Mouse (Mus musculus) lung, postnatal 0 days (tissue): ENCODE data around the gene Lyrm1. TPM values are rescaled to one million over a fixed set of nuclear protein-coding genes. Genes with fewer than 3 reads are reported as not detected.

Source experiments
- ATAC-seq: fragments of 200-750 bp; cut with Nextera tagmentation; 2 replicates; pipeline ENCODE4 v1.8.0; 2017; ENCODE audit warnings: moderate library complexity
- DNase-seq: peaks from one replicate; pipeline ENCODE4 v3.0.0-alpha.2; 2016; ENCODE audit warnings: low spot score
- H3K27ac ChIP-seq: fragments of 300-500 bp; sonication (generic); 2 replicates; pipeline ENCODE4 v1.5.1; 2014; ENCODE audit warnings: antibody characterized with exemption, mild to moderate bottlenecking, low read length, mixed read lengths
- H3K27me3 ChIP-seq: fragments of 300-500 bp; sonication (generic); replicated peaks from 2 replicates; pipeline ENCODE4 v1.6.1; 2014; ENCODE audit warnings: low read length, mixed read lengths; ENCODE audit not compliant: insufficient read depth
- H3K36me3 ChIP-seq: fragments of 300-500 bp; sonication (generic); 2 replicates; pipeline ENCODE4 v1.6.1; 2014; ENCODE audit warnings: low read length, mixed read lengths; ENCODE audit not compliant: insufficient read depth
- H3K4me1 ChIP-seq: fragments of 300-500 bp; sonication (generic); 2 replicates; pipeline ENCODE4 v1.6.1; 2014; ENCODE audit warnings: antibody characterized with exemption, low read depth, low read length, mixed read lengths; ENCODE audit not compliant: insufficient read depth
- H3K4me2 ChIP-seq: fragments of 300-500 bp; sonication (generic); replicated peaks from 2 replicates; pipeline ENCODE4 v1.6.1; 2014; ENCODE audit warnings: low read depth, mild to moderate bottlenecking, low read length, moderate library complexity, mixed read lengths
- H3K4me3 ChIP-seq: fragments of 300-500 bp; sonication (generic); 2 replicates; pipeline ENCODE4 v1.5.1; 2014; ENCODE audit warnings: low read depth, low read length
- H3K9ac ChIP-seq: fragments of 300-500 bp; sonication (generic); replicated peaks from 2 replicates; pipeline ENCODE4 v1.6.1; 2014; ENCODE audit warnings: low read depth, mild to moderate bottlenecking
- H3K9me3 ChIP-seq: fragments of 300-500 bp; sonication (generic); 2 replicates; pipeline ENCODE4 v1.6.1; 2016; ENCODE audit warnings: low read length, mixed read lengths
- CTCF ChIP-seq: IDR thresholded peaks from 2 replicates; pipeline ENCODE4 v1.5.1; 2016; ENCODE audit warnings: antibody characterized with exemption, mild to moderate bottlenecking
- EP300 ChIP-seq: IDR thresholded peaks from 2 replicates; pipeline ENCODE4 v1.6.1; 2016; ENCODE audit warnings: antibody characterized with exemption, mild to moderate bottlenecking, control low read depth
- WGBS: fragments of 180-500 bp; shearing (Covaris S2); extraction: QIAGEN DNeasy Blood & Tissue Kit; methylation state at CpG from one replicate; pipeline ENCODE4 v1.1.7; 2014; 5-methylcytosine and 5-hydroxymethylcytosine counted together
- polyA plus RNA-seq: library from polyadenylated mRNA; unstranded; fragments of >200 nt; fragmentation: Nextera tagmentation; extraction: Ambion mirVana; gene quantifications from 2 replicates; pipeline ENCODE4 v1.2.1, GENCODE M21; 2015

The Lyrm1 gene
- polyA plus RNA-seq, 1 experiment from 2014 or later, result 7.7 TPM

DNA sequence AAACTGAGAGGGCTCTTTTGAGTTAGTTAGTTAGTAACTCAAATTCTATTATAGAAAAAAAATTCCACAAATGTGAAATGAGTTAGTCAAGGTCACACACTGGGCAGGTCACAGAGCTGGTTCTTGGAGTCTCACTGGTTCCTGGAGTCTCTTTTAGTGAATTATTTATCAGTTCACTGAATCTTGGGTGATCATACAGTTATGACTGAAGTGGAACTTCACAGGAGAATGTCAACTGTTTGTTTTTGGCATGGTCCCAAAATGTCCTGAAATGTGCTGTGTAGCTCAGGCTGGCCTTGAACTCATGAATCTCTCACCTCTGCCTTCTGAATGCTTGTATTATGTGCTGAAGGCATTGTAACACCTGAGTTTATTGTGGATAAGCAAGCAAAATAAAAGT lies 61.8 kb downstream of the Lyrm1 start:
- ATAC-seq, result no peak
- TF ChIP-seq EP300 (no peak), CTCF (no peak)
- H3K27me3 ChIP-seq, result no peaks in the 10 kb centered on the region
- no peaks in the 10 kb centered on the region for H3K36me3 ChIP-seq
- H3K4me2 ChIP-seq, result no peak overlapping the region
- H3K4me1 ChIP-seq, result no peaks in the 10 kb centered on the region
- no peak overlapping the region for H3K27ac ChIP-seq
- no peaks in the 10 kb centered on the region for H3K9me3 ChIP-seq
- H3K9ac ChIP-seq, result no peak overlapping the region
- no peak for DNase-seq
- no peak overlapping the region for H3K4me3 ChIP-seq

DNA sequence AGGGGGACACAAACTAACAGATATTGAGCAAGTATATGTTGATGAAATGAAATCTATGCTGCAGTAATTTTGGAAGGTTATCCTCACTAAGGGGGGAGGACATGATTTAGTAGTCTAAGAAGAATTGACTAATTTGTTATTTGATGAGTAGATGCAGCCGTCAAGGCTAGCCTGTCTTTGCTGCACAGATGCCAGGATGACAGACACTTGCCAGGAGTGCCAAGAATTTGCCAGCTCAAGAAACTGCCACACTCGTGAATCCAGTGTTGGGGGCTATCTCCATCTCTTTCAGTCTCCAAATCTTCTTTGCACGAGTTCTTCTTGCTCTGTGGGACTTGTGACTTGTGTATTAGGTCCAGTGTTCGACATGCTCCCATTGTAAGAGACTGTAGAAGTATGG lies 63.4 kb downstream of the Lyrm1 start:
- H3K4me3 ChIP-seq, result no peak overlapping the region
- H3K27ac ChIP-seq, result no peak overlapping the region
- no peak for DNase-seq
- H3K4me1 ChIP-seq, result no peaks in the 10 kb centered on the region
- H3K9ac ChIP-seq, result no peak overlapping the region
- no peak overlapping the region for H3K4me2 ChIP-seq
- H3K27me3 ChIP-seq, result no peaks in the 10 kb centered on the region
- TF ChIP-seq CTCF (no peak), EP300 (no peak)
- H3K9me3 ChIP-seq, result no peaks in the 10 kb centered on the region
- no peak for ATAC-seq
- 49% methylated on average over 4 of the region's 4 CpGs for WGBS
- H3K36me3 ChIP-seq, result no peaks in the 10 kb centered on the region

GRCm38 (mm10) chr7:119959491-119959890 lies 63.8 kb downstream of the Lyrm1 start:
- Histone ChIP-seq H3K9me3 (no peaks in the 10 kb centered on the region), H3K4me2 (no peak overlapping the region), H3K27ac (no peak overlapping the region), H3K36me3 (no peaks in the 10 kb centered on the region), H3K27me3 (no peaks in the 10 kb centered on the region), H3K9ac (no peak overlapping the region), H3K4me1 (no peaks in the 10 kb centered on the region), H3K4me3 (no peak overlapping the region)
- ATAC-seq (no peak), DNase-seq (no peak)
- TF ChIP-seq CTCF (no peak), EP300 (no peak)
- WGBS, result 83% methylated on average over 4 of the region's 4 CpGs

DNA sequence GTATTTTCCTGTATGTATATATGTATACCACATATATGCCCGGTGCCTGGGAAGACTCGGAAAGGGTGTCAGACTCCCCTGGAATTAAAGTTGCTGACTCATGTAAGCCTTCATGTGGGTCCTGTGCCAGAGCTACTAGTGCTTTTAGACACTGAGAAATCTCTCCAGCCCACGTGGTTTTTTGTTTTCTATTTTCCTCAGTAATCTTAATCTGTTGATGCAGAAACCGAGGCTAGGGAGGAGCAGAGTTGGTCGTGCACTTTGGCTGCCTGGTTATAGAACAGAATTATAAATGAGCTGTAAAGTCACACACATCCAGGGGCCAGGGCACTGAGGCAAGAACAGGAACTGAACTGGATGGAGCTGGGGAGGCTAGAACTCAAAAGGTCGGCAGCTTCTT lies 64.3 kb downstream of the Lyrm1 start:
- H3K27me3 ChIP-seq, result no peaks in the 10 kb centered on the region
- TF ChIP-seq EP300 (no peak), CTCF (no peak)
- no peak overlapping the region for H3K4me2 ChIP-seq
- H3K36me3 ChIP-seq, result no peaks in the 10 kb centered on the region
- no peaks in the 10 kb centered on the region for H3K4me1 ChIP-seq
- WGBS, result 60% methylated on average over 6 of the region's 6 CpGs
- H3K9ac ChIP-seq, result no peak overlapping the region
- 0 out of 2 replicates have a peak, but pooled peaks have one; percentile 21 for ATAC-seq
- H3K9me3 ChIP-seq, result no peaks in the 10 kb centered on the region
- DNase-seq, result no peak
- no peak overlapping the region for H3K27ac ChIP-seq
- no peak overlapping the region for H3K4me3 ChIP-seq

- TF ChIP-seq EP300 (no peak), CTCF (no peak)
These were observed 64.9 kb downstream of the Lyrm1 start for GRCm38 (mm10) chr7:119960546-119960945.

DNA sequence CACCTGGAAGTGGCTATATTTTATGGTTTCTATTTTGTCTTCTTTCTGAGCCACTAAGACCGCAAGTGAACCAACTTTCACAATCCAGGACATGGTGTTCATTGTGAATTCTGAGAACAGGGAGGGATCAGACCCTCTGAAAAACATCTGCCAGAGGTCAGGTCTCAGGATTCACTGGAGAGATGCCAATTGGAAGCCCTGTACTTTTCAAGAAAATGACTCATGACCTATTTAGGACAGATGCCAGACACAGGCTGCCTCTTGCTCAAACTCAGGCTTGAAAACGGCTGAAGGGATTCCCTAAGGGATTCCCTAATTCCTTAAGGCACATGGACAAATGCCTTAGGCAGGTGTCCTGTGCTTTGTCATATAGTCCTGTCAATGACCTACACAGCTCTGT lies 65.4 kb downstream of the Lyrm1 start:
- no peaks in the 10 kb centered on the region for H3K9me3 ChIP-seq
- DNase-seq, result peak; percentile 86
- no peaks in the 10 kb centered on the region for H3K36me3 ChIP-seq
- ATAC-seq, result peak; percentile 82
- H3K4me1 ChIP-seq, result no peaks in the 10 kb centered on the region
- no peak overlapping the region for H3K9ac ChIP-seq
- 42% methylated on average over 2 of the region's 2 CpGs for WGBS
- no peaks in the 10 kb centered on the region for H3K27me3 ChIP-seq
- no peak overlapping the region for H3K27ac ChIP-seq
- H3K4me3 ChIP-seq, result no peak overlapping the region
- TF ChIP-seq CTCF, result no peak
- TF ChIP-seq EP300, result peak; percentile 98
- no peak overlapping the region for H3K4me2 ChIP-seq

More at GRCm38 (mm10) chr7:119960546-119960945, 64.9 kb downstream of the Lyrm1 start:
- WGBS, result 72% methylated on average over 6 of the region's 6 CpGs
- no peaks in the 10 kb centered on the region for H3K36me3 ChIP-seq
- H3K27me3 ChIP-seq, result no peaks in the 10 kb centered on the region
- H3K9ac ChIP-seq, result no peak overlapping the region
- no peak overlapping the region for H3K4me2 ChIP-seq
- no peaks in the 10 kb centered on the region for H3K4me1 ChIP-seq
- H3K4me3 ChIP-seq, result no peak overlapping the region
- DNase-seq (peak; percentile 38), ATAC-seq (peak; percentile 36; the same call in 1 of the 2 replicates)
- no peaks in the 10 kb centered on the region for H3K9me3 ChIP-seq
- H3K27ac ChIP-seq, result 0 out of 2 replicates have a peak overlapping the region, but pooled peaks have one; percentile 3

- WGBS, result 64% methylated on average over 4 of the region's 4 CpGs
- no peaks in the 10 kb centered on the region for H3K27me3 ChIP-seq
These were observed 69.5 kb downstream of the Lyrm1 start for GRCm38 (mm10) chr7:119965205-119965604.

More at GRCm38 (mm10) chr7:119965205-119965604, 69.5 kb downstream of the Lyrm1 start:
- no peaks in the 10 kb centered on the region for H3K4me1 ChIP-seq
- no peak overlapping the region for H3K9ac ChIP-seq
- TF ChIP-seq EP300 (no peak), CTCF (no peak)
- no peak overlapping the region for H3K4me2 ChIP-seq
- no peak overlapping the region for H3K4me3 ChIP-seq
- no peak for DNase-seq
- H3K27ac ChIP-seq, result no peak overlapping the region
- no peaks in the 10 kb centered on the region for H3K36me3 ChIP-seq
- no peaks in the 10 kb centered on the region for H3K9me3 ChIP-seq
- ATAC-seq, result no peak
